Mouse (Mus musculus): ENCODE results near the gene Dbi. TPM values are rescaled to one million over a fixed set of nuclear protein-coding genes. Genes with fewer than 3 reads are reported as not detected.

Gene Dbi
- polyA plus RNA-seq, 2 experiments: 381 to 749 TPM

DNA sequence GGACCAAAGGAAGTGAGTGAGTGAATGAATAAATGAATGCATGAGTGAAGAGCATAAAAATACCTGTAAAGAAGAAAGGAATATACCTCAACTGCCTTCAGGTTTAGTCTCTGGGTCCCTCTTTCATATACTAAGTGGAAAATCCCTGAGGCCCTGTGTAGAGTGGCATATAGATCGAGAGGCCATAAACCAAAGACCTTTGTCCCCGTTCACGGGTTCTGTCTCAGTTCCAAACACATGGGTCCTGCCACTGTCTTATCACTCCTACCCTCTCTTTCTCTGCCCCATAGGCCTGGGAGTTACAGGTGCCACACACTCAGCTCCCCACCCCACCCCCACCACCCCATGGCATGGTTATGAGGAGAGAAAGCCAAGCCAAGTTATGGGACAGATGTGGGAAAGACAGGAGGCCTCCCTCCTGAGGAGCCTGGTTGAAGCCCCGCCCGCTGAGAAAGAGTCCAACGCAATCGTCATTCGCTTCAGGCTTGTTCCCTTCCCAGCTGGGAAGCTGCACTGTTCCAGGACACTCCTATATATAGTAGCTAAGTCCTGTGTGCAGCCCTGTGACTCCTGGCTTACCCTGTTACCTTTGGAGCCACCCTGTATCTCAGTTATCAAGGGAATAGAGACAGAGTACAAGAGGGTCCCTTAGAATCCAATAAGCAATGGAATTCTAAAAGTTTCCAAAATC, 29.9 kb downstream of the Dbi start:
- Histone ChIP-seq H3K4me1 (ENCODE audit: control insufficient read depth, insufficient read depth, low read length) (no peaks in the 10 kb centered on the region), H3K27me3 (ENCODE audit: control insufficient read depth, insufficient read depth, low read length) (no peaks in the 10 kb centered on the region), H3K36me3 (ENCODE audit: control insufficient read depth, insufficient read depth, low read length) (no peaks in the 10 kb centered on the region), H3K9me3 (ENCODE audit: control insufficient read depth, low read length) (no peaks in the 10 kb centered on the region), H3K9ac (ENCODE audit: low read depth, low read length, severe bottlenecking) (no peak overlapping the region), H3K4me3 (replicated peaks; ENCODE audit: low read length) (no peak overlapping the region), H3K27ac (replicated peaks; ENCODE audit: low read depth, low read length) (no peak overlapping the region), H3K4me2 (replicated peaks; ENCODE audit: low read depth, low read length, severe bottlenecking) (no peak overlapping the region)
- ATAC-seq (ENCODE audit: low FRiP score, low read depth) (no peak), DNase-seq (ENCODE audit: low spot score) (no peak)
- WGBS: 83% methylated on average over 8 of the region's 8 CpGs
- TF ChIP-seq POLR2A (IDR thresholded peaks at IDR 0.05; ENCODE audit: borderline replicate concordance, extremely low read depth, insufficient read depth, insufficient read length): no peak

DNA sequence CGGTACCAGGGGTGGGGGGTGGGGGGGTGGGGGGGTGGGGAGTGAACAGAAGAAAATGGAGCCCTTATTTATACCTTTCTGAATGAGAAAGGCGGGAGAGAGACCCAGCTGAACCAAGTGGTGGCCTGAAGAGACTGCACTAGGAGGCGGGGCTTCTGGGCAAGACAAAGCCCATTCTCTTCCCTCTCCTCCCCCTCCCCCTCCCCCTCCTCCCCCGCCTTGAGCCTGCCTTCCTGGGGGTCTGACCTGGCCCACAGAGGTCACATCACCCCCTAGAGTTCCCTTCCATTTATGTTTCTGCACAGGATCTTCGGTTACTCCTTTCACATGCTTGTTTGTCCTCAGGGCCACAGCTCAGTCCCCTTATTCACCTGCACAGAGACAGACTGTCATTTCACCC, 31.7 kb downstream of the Dbi start:
- H3K27ac ChIP-seq (replicated peaks; ENCODE audit: low read depth, low read length): no peak overlapping the region
- H3K4me3 ChIP-seq (replicated peaks; ENCODE audit: low read length): no peak overlapping the region
- TF ChIP-seq POLR2A (IDR thresholded peaks at IDR 0.05; ENCODE audit: borderline replicate concordance, extremely low read depth, insufficient read depth, insufficient read length): no peak
- H3K27me3 ChIP-seq (ENCODE audit: control insufficient read depth, insufficient read depth, low read length): no peaks in the 10 kb centered on the region
- DNase-seq (ENCODE audit: low spot score) (no peak), ATAC-seq (ENCODE audit: low FRiP score, low read depth) (no peak)
- H3K9ac ChIP-seq (ENCODE audit: low read depth, low read length, severe bottlenecking): no peak overlapping the region
- 23% methylated on average over 3 of the region's 5 CpGs for WGBS
- H3K36me3 ChIP-seq (ENCODE audit: control insufficient read depth, insufficient read depth, low read length): no peaks in the 10 kb centered on the region
- no peaks in the 10 kb centered on the region for H3K9me3 ChIP-seq (ENCODE audit: control insufficient read depth, low read length)
- no peak overlapping the region for H3K4me2 ChIP-seq (replicated peaks; ENCODE audit: low read depth, low read length, severe bottlenecking)
- no peaks in the 10 kb centered on the region for H3K4me1 ChIP-seq (ENCODE audit: control insufficient read depth, insufficient read depth, low read length)

DNA sequence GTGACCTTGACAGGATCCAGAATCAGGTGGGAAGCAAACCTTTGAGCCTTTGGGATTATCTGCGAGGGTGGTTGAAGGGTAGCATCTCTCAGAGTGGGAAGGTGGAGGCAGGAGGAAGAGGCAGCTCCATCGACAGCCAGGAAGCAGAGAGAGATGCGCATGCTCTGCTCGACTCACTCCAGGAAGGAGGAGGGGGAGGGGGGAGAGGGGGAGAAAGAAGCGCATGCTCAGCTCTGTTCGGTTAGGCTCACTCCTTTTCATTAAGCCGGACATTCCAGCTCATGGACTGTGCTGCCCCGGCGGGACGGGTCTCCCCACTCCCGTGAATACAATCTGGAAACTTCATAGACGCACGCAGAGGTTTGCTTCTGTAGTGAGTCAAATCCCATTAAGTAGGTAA, 34.2 kb downstream of the Dbi start:
- H3K4me2 ChIP-seq (replicated peaks; ENCODE audit: low read depth, low read length, severe bottlenecking): no peak overlapping the region
- peaks cover 3% of the 10 kb centered on the region; the same call in 1 of the 2 replicates for H3K4me1 ChIP-seq (ENCODE audit: control insufficient read depth, insufficient read depth, low read length)
- H3K4me3 ChIP-seq (replicated peaks; ENCODE audit: low read length): no peak overlapping the region
- H3K27ac ChIP-seq (replicated peaks; ENCODE audit: low read depth, low read length): no peak overlapping the region
- DNase-seq (ENCODE audit: low spot score) (no peak), ATAC-seq (ENCODE audit: low FRiP score, low read depth) (no peak)
- WGBS: 67% methylated on average over 13 of the region's 13 CpGs
- H3K36me3 ChIP-seq (ENCODE audit: control insufficient read depth, insufficient read depth, low read length): no peaks in the 10 kb centered on the region
- no peaks in the 10 kb centered on the region for H3K9me3 ChIP-seq (ENCODE audit: control insufficient read depth, low read length)
- no peak for TF ChIP-seq POLR2A (IDR thresholded peaks at IDR 0.05; ENCODE audit: borderline replicate concordance, extremely low read depth, insufficient read depth, insufficient read length)
- no peaks in the 10 kb centered on the region for H3K27me3 ChIP-seq (ENCODE audit: control insufficient read depth, insufficient read depth, low read length)
- H3K9ac ChIP-seq (ENCODE audit: low read depth, low read length, severe bottlenecking): no peak overlapping the region

DNA sequence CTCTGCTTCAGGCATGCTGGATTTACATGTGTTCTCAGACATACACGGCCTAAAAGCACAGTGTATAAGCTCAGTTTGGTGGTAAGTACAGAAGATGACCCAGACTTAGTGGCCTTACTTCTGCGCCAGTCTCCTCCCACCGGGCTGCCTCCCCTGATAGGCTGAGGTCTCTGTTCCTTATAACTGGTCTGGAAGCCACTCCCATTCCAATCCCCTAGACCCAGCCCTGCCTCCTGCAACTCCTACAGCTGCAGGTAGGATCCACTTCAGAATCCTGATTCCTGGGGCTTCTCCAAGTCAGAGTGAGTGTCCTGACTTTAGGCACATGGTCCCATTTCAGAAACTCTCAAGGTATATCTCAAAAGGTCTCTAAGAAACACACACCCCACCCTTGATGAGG, 35.2 kb downstream of the Dbi start:
- peaks cover 3% of the 10 kb centered on the region; the same call in 1 of the 2 replicates for H3K4me1 ChIP-seq (ENCODE audit: control insufficient read depth, insufficient read depth, low read length)

DNA sequence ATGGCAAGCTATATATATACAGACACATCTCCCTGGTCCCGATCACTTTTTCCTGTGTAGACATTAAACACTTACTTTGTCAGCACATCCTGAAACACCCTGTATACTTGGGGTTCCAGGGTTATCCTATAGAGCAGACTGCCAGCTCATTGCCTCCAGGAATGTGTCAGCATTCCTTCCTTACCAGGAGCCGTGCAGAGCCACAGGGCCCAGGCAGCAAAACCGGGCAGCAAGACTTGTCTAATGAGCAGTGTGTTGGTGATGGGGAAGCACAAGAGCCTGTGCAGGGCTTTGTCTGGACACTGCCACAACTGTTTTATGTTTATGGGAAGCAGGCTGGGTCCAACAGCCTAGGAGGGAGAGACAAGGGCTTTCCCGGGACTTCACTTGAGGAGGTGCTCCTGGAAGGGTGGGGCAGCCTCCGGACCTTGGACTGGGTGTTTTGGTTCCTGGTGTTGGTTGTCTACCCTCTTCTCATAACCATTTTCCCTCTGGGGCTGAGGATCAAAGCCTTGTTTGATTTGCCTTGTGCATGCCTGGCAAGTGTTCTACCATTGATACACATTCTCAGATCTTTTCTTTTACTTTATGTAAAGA, 36.9 kb downstream of the Dbi start:
- no peak overlapping the region for H3K9ac ChIP-seq (ENCODE audit: low read depth, low read length, severe bottlenecking)
- no peaks in the 10 kb centered on the region for H3K9me3 ChIP-seq (ENCODE audit: control insufficient read depth, low read length)
- ATAC-seq (ENCODE audit: low FRiP score, low read depth) (no peak), DNase-seq (ENCODE audit: low spot score) (no peak)
- no peaks in the 10 kb centered on the region for H3K27me3 ChIP-seq (ENCODE audit: control insufficient read depth, insufficient read depth, low read length)
- H3K4me2 ChIP-seq (replicated peaks; ENCODE audit: low read depth, low read length, severe bottlenecking): no peak overlapping the region
- H3K4me1 ChIP-seq (ENCODE audit: control insufficient read depth, insufficient read depth, low read length): peaks cover 3% of the 10 kb centered on the region; the same call in 1 of the 2 replicates
- no peaks in the 10 kb centered on the region for H3K36me3 ChIP-seq (ENCODE audit: control insufficient read depth, insufficient read depth, low read length)
- TF ChIP-seq POLR2A (IDR thresholded peaks at IDR 0.05; ENCODE audit: borderline replicate concordance, extremely low read depth, insufficient read depth, insufficient read length): no peak
- no peak overlapping the region for H3K27ac ChIP-seq (replicated peaks; ENCODE audit: low read depth, low read length)
- WGBS: 36% methylated on average over 5 of the region's 5 CpGs
- H3K4me3 ChIP-seq (replicated peaks; ENCODE audit: low read length): no peak overlapping the region

More for the DNA sequence above, 35.2 kb downstream of the Dbi start:
- no peak for ATAC-seq (ENCODE audit: low FRiP score, low read depth)
- Histone ChIP-seq H3K36me3 (ENCODE audit: control insufficient read depth, insufficient read depth, low read length) (no peaks in the 10 kb centered on the region), H3K9ac (ENCODE audit: low read depth, low read length, severe bottlenecking) (no peak overlapping the region), H3K4me3 (replicated peaks; ENCODE audit: low read length) (no peak overlapping the region), H3K27me3 (ENCODE audit: control insufficient read depth, insufficient read depth, low read length) (no peaks in the 10 kb centered on the region), H3K4me2 (replicated peaks; ENCODE audit: low read depth, low read length, severe bottlenecking) (no peak overlapping the region), H3K9me3 (ENCODE audit: control insufficient read depth, low read length) (no peaks in the 10 kb centered on the region), H3K27ac (replicated peaks; ENCODE audit: low read depth, low read length) (no peak overlapping the region)
- 66% methylated on average over 3 of the region's 3 CpGs for WGBS
- no peak for DNase-seq (ENCODE audit: low spot score)
- no peak for TF ChIP-seq POLR2A (IDR thresholded peaks at IDR 0.05; ENCODE audit: borderline replicate concordance, extremely low read depth, insufficient read depth, insufficient read length)
